Mouse (Mus musculus): Measurements from ENCODE around the gene Mpzl2.
A peak's percentile ranks its signal among the peaks of the same experiment; 100 is the strongest.

Gene Mpzl2

DNA sequence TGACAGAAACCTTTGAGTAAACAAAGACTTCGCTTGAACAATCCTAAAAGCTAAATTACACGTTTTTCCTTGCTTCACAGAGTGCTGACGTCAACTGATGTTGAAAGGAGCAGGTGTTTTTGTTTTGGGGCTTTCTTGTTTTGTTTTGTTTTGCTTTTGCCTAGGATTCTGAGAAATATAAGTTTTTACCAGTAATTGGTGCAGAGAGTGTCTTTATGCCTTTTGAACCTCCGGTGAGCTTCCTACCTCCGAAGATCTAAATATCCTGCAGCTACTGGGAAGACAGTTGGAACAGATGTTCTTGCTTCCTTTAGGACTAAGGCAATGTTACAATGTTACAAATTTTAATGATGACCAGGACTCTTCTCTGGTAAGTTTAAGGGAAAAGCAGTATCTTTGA, at the start of gene Mpzl2:
Gene Mpzl2, plus strand, starts transcription at position 301 of the 400 bp plus-strand sequence.
- DNase-seq (ENCODE audit: extremely low read depth, low read depth): no peak

- DNase-seq (ENCODE audit: extremely low read depth, low read depth): peak; percentile 25
These were observed 47.8 kb upstream of the Mpzl2 start for GRCm38 (mm10) chr9:44991821-44992220.

DNA sequence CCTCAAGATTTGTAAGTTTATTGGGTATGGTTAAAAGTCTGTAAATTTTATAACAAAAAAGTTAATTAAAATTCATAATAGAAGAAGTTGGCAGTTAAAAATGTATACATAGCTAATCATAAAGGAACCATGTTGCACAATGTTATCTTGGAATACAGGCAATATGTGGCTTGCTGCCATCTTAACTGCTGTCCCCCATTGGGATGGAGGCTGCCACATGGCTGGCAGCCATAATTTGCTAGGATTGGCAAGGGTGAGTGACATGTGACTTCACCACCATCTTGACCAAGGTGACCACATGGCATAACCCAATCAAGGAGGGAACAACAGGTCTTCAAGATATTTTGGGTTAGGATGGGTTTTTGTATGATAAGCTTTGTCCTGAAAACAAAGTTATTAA, 47.3 kb upstream of the Mpzl2 start:
- DNase-seq (ENCODE audit: extremely low read depth, low read depth): no peak

DNA sequence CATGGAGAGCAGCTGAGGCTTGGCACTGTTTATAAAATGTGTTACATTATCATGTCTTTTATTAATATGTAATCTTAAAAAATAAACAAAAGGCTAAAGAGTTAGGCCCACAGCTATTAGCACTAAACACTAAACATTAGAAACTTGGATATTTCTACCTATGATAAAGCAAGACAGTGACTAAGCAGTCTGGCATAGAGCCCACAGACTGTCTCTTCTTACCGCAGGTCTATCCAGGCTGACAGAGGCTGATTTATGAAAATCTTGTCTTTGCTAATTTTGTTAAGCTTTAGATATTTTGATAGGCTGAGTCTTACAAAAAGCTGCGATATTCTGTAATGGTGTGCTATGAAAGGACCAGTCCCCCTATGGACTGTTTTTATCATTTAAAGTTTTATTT, 46.3 kb upstream of the Mpzl2 start:
- DNase-seq (ENCODE audit: extremely low read depth, low read depth): peak; percentile 73

- DNase-seq (ENCODE audit: extremely low read depth, low read depth): no peak
These were observed 44.6 kb upstream of the Mpzl2 start for GRCm38 (mm10) chr9:44994962-44995361.

GRCm38 (mm10) chr9:44996590-44996989, 43.0 kb upstream of the Mpzl2 start:
- DNase-seq (ENCODE audit: extremely low read depth, low read depth): no peak

- DNase-seq (ENCODE audit: extremely low read depth, low read depth): no peak
These were observed 41.5 kb upstream of the Mpzl2 start for GRCm38 (mm10) chr9:44998138-44998537.

GRCm38 (mm10) chr9:44999171-44999570, 40.4 kb upstream of the Mpzl2 start:
- no peak for DNase-seq (ENCODE audit: extremely low read depth, low read depth)

- no peak for DNase-seq (ENCODE audit: extremely low read depth, low read depth)
These were observed 39.8 kb upstream of the Mpzl2 start for GRCm38 (mm10) chr9:44999776-45000175.

GRCm38 (mm10) chr9:45000249-45000648, 39.4 kb upstream of the Mpzl2 start:
- no peak for DNase-seq (ENCODE audit: extremely low read depth, low read depth)

- DNase-seq (ENCODE audit: extremely low read depth, low read depth): no peak
These were observed 32.2 kb upstream of the Mpzl2 start for GRCm38 (mm10) chr9:45007404-45007803.

DNA sequence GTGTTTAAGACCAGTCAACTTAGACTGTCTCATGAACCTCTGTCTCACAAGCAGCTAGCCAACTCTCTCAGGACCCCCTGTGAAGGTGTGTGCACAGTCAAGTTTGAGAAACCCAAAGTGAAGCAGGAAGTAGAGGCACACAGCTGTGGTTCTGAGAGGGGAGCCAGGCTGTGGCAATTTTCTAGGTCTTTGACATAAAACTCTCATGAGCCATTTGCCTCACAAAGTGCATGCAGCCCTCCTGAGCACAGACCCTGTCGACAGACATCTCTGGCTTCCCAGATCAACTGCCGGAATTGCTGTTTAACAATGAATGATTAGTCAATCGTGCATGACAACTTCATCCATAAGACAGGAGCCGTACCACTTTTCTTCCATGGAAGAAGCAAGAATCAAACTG, 31.3 kb upstream of the Mpzl2 start:
- no peak for DNase-seq (ENCODE audit: extremely low read depth, low read depth)

- DNase-seq (ENCODE audit: extremely low read depth, low read depth): no peak
These were observed 30.2 kb upstream of the Mpzl2 start, which contains the start of gene Cd3e for GRCm38 (mm10) chr9:45009180-45010078. Gene Cd3e (minus strand): TSS chr9:45009627.

DNA sequence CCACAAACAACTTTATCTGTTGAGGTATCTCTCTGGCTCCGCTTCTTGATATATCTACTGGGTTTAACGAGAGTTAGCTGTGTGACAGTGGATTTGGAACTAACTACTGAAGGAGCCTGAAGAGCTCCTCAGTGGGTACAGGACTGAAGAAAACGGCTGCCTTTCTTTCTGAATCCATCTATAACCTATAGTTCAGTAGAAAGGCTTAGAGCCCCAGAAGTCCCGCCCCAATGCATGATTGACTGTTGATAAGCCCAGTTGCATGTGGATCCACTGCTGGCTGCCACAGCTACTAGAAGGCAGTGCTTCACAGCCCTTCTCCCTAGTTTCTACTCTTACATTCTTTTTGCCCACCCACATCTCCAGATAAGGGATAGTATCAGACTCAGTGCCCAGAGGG, 29.1 kb upstream of the Mpzl2 start:
- DNase-seq (ENCODE audit: extremely low read depth, low read depth): no peak

DNA sequence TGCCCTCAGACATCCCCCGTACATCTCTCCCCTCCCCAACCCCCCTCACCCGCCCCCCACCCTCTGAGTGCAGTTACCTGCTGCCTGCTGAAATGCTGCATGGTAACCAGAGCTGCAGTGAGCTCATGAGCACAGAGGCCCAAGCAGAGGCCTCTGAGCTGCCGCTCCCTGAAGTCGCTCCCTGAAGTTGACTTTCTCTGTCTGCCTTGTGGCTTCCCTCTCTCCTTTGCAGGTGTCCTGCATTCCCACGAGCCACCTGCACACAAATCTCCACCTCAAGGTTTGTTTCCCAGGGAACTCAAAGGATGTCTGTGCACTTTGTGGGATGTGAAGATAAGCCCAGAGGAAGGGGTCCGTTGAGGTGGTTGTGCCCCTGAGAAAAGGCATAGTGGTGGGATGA, 28.3 kb upstream of the Mpzl2 start:
- DNase-seq (ENCODE audit: extremely low read depth, low read depth): no peak

GRCm38 (mm10) chr9:45014879-45015278, 24.7 kb upstream of the Mpzl2 start:
- DNase-seq (ENCODE audit: extremely low read depth, low read depth): no peak

GRCm38 (mm10) chr9:45015841-45016240, 23.8 kb upstream of the Mpzl2 start:
- no peak for DNase-seq (ENCODE audit: extremely low read depth, low read depth)

GRCm38 (mm10) chr9:45018031-45018430, 21.6 kb upstream of the Mpzl2 start:
- no peak for DNase-seq (ENCODE audit: extremely low read depth, low read depth)

DNA sequence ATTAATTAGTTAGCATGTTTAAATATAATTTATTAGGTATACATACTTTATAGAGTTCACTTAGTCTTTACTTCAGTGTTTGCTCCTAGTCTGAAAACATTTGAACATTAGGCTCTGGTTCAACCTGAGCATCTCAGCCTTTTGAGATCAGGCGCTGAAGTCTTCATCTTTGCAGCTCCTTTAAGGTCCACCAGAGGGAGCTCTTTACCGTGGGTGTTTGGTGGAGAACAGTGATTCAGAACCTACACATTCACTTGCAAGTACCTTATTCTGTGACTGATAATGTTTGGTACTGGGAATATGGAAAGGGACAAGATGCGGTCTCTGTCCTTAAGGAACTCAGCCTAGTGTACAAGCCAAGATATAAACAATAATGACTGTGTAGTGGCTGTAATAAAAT, 16.8 kb upstream of the Mpzl2 start:
- DNase-seq (ENCODE audit: extremely low read depth, low read depth): peak; percentile 45

GRCm38 (mm10) chr9:45023638-45024037, 16.0 kb upstream of the Mpzl2 start:
- no peak for DNase-seq (ENCODE audit: extremely low read depth, low read depth)

- DNase-seq (ENCODE audit: extremely low read depth, low read depth): no peak
These were observed 15.4 kb upstream of the Mpzl2 start for GRCm38 (mm10) chr9:45024187-45024586.

GRCm38 (mm10) chr9:45027376-45027775, 12.2 kb upstream of the Mpzl2 start:
- no peak for DNase-seq (ENCODE audit: extremely low read depth, low read depth)

GRCm38 (mm10) chr9:45030341-45030740, 9.3 kb upstream of the Mpzl2 start:
- no peak for DNase-seq (ENCODE audit: extremely low read depth, low read depth)
